Mouse (Mus musculus) stomach, embryonic 16.5 days (tissue): Measurements from ENCODE around the gene Gm49320. TPM values are rescaled to one million over a fixed set of nuclear protein-coding genes. Genes with fewer than 3 reads are reported as not detected.
"Not testable (repeated sequence)": the region's sequence is repeated elsewhere in the genome, so short reads cannot be mapped to it uniquely, and the experiment has no call there.

ENCODE experiments used
- ATAC-seq: fragments of 200-750 bp; cut with Nextera tagmentation; 2 replicates; pipeline ENCODE4 v1.8.0; 2017; ENCODE audit warnings: moderate number of reproducible peaks, moderate TSS enrichment; ENCODE audit not compliant: insufficient read depth, low FRiP score
- H3K27ac ChIP-seq: fragments of 300-500 bp; sonication (generic); 2 replicates; pipeline ENCODE4 v1.5.1; 2014; ENCODE audit warnings: low read length
- H3K27me3 ChIP-seq: fragments of 300-500 bp; sonication (generic); 2 replicates; pipeline ENCODE4 v1.6.1; 2014; ENCODE audit warnings: low read length, control low read depth, mixed read lengths; ENCODE audit not compliant: control insufficient read depth, insufficient read depth
- H3K36me3 ChIP-seq: fragments of 300-500 bp; sonication (generic); 2 replicates; pipeline ENCODE4 v1.6.1; 2014; ENCODE audit warnings: low read length; ENCODE audit not compliant: control insufficient read depth, insufficient read depth
- H3K4me1 ChIP-seq: fragments of 300-500 bp; sonication (generic); 2 replicates; pipeline ENCODE4 v1.6.1; 2014; ENCODE audit warnings: low read length, control low read depth, mixed read lengths; ENCODE audit not compliant: control insufficient read depth, insufficient read depth
- H3K4me2 ChIP-seq: fragments of 300-500 bp; sonication (generic); 2 replicates; pipeline ENCODE4 v1.6.1; 2014; ENCODE audit warnings: low read depth, low read length, mixed read lengths
- H3K4me3 ChIP-seq: fragments of 300-500 bp; sonication (generic); replicated peaks from 2 replicates; pipeline ENCODE4 v1.5.1; 2014; ENCODE audit warnings: mild to moderate bottlenecking, low read length
- H3K9ac ChIP-seq: fragments of 300-500 bp; sonication (generic); 2 replicates; pipeline ENCODE4 v1.6.1; 2014; ENCODE audit warnings: low read length
- H3K9me3 ChIP-seq: fragments of 300-500 bp; sonication (generic); replicated peaks from 2 replicates; pipeline ENCODE4 v1.6.1; 2016; ENCODE audit warnings: low read length, control low read depth; ENCODE audit not compliant: control insufficient read depth
- WGBS: fragments of 180-500 bp; shearing (Covaris S2); extraction: QIAGEN DNeasy Blood & Tissue Kit; methylation state at CpG from one replicate; pipeline ENCODE4 v1.1.7; 2014; 5-methylcytosine and 5-hydroxymethylcytosine counted together
- polyA plus RNA-seq: library from polyadenylated mRNA; unstranded; fragments of >200 nt; fragmentation: Nextera tagmentation; extraction: Ambion mirVana; gene quantifications from 2 replicates; pipeline ENCODE4 v1.2.1, GENCODE M21; 2015

Gene Gm49320
- polyA plus RNA-seq, 1 experiment from 2014 or later: 0.79 TPM

DNA sequence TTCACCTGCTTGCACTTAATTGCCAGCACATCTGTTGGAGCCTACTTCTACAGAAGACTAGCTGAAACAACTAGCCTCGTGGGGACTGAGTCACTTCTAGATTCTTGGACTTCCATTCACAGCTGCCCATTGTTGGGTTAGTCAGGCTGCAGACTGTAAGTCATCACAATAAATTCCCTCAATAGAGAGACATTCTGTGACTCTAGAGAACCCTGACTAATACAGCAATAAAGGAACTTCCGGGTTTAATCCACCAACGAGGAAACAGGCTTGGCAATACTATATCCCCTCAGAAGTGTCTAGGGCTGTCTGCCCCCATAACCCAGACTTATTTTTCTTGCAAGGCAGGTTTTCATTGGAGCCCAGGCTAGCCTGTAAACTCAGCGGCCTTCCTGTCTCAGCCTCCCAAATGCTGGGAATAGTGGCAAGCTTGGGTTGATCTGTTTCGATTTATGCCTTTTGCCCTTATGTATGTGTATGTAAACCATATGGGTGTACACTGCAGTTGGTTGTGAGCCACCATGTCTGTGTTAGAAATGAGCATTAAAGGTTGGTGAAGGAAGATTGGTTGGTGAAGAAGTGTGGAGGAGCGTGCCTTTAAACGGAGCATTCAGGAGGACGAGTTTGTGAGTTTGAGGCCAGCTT lies 13.6 kb downstream of the Gm49320 start:
- ATAC-seq: no peak
- no peaks in the 10 kb centered on the region for H3K9me3 ChIP-seq
- peak overlapping the region; percentile 96 for H3K9ac ChIP-seq
- H3K4me2 ChIP-seq: peak overlapping the region; percentile 81
- peaks cover 12% of the 10 kb centered on the region for H3K4me1 ChIP-seq
- H3K4me3 ChIP-seq: peak overlapping the region; percentile 93
- peaks cover 5% of the 10 kb centered on the region for H3K36me3 ChIP-seq
- peak overlapping the region; percentile 58; the same call in 1 of the 2 replicates for H3K27ac ChIP-seq
- no peaks in the 10 kb centered on the region for H3K27me3 ChIP-seq
- WGBS: 40% methylated on average over 8 of the region's 8 CpGs

DNA sequence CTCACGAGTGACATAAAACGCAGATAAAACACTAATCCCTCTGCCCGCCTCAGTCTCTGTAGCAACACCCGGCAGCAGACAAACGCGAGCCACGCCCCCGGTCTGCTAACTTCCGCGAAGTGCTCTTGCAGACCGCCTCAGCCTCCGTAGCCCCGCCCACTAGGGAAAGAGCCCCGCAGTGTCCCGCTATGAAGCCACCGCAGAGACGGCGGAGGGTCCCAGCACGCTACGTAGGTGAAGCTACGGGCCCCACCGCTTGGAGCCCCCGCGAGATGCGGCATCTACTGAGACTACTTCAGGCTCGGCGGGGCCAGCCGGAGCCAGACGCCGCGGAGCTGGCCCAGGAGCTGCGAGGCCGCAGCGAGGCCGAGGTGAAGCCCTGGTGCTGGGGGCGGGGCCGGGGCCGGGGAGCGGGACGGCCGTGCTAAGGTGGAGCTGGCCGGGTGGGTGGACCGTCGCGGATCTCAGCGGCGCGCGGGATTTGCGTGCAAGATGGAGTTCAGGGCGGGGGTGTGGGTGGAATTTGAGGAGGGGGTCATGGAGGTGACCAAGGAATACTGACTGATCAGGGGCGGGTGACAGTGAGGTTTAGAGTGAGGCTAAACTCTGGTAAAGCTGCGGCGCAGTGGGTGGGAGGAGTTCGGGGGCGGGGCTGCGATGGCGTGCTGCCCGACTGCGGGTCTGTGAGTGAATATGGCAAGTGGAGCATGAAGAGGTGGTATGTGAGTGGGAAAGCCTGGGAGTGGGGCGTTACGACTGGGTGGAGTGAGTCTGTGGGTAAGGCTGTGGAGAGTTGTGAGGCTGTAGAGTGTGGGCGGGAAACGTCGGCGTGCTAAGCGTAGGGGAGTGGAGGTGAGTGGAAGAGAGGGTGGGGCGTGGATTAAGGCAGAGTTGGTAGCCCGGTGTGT lies 14.5 kb downstream of the Gm49320 start, which contains the start of gene Snapc2:
TSS of gene Snapc2 (plus strand) at position 147 of the 908 bp plus-strand sequence.
- Histone ChIP-seq H3K36me3 (peaks cover 5% of the 10 kb centered on the region), H3K4me2 (peak within 1 kb of the TSS; percentile 81), H3K27me3 (no peaks in the 10 kb centered on the region), H3K9ac (peak within 1 kb of the TSS; percentile 96), H3K9me3 (no peaks in the 10 kb centered on the region), H3K4me3 (peak within 1 kb of the TSS; percentile 93), H3K27ac (peak within 1 kb of the TSS; percentile 91), H3K4me1 (peaks cover 18% of the 10 kb centered on the region)
- under 1% methylated on average over 69 of the region's 69 CpGs for WGBS
- ATAC-seq: peak; percentile 92

DNA sequence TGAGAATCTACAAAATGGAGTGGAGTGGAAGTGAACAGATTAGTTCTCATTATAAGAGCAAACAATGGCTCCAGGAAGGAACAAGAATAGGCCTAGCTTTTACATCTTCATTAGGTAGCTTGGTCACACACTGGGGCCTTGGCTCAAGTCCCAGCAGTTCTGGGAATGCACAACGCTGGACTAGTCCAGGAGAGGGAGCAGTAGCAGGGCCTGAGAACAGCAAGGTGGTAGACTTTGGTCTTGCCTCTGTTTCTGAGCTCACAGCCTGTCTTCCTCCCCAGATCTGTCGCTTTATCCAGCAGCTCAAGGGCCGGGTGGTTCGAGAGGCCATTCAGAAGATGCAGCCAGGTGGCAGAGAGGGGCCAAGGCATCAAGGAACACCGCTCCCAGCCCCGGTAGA lies 15.3 kb downstream of the Gm49320 start:
- H3K27ac ChIP-seq: peak overlapping the region; percentile 91
- 0 out of 2 replicates have a peak overlapping the region, but pooled peaks have one; percentile 46 for H3K9ac ChIP-seq
- peaks cover 19% of the 10 kb centered on the region for H3K4me1 ChIP-seq
- WGBS: 61% methylated on average over 6 of the region's 6 CpGs
- ATAC-seq: no peak
- no peaks in the 10 kb centered on the region for H3K27me3 ChIP-seq
- peak overlapping the region; percentile 81 for H3K4me2 ChIP-seq
- H3K36me3 ChIP-seq: peaks cover 5% of the 10 kb centered on the region
- H3K4me3 ChIP-seq: peak overlapping the region; percentile 93
- H3K9me3 ChIP-seq: no peaks in the 10 kb centered on the region

DNA sequence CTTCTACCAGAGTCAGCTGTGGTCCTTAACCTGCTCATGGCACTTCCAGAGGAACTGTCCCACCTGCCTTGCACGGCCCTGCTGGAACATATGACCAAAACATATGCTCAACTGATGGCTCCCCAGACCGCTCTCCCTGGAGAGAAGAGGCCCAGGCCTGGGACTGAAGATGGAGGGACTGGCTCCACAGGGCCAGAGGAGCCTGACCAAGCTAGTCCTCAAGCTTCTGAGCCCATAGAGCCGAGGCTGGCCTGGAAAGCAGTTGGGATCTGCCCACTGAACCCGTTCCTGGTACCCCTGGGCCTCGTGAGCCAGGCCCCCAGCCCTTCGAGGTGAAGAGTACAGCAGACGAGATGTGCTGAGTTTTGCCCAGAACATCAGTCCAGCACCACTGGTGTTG lies 16.8 kb downstream of the Gm49320 start:
- not testable (repeated sequence) for ATAC-seq, H3K27ac ChIP-seq, H3K36me3 ChIP-seq, H3K9me3 ChIP-seq, H3K4me2 ChIP-seq, H3K27me3 ChIP-seq, H3K4me3 ChIP-seq, H3K9ac ChIP-seq
- H3K4me1 ChIP-seq: peaks cover 26% of the 10 kb centered on the region
- WGBS: 81% methylated on average over 7 of the region's 7 CpGs

DNA sequence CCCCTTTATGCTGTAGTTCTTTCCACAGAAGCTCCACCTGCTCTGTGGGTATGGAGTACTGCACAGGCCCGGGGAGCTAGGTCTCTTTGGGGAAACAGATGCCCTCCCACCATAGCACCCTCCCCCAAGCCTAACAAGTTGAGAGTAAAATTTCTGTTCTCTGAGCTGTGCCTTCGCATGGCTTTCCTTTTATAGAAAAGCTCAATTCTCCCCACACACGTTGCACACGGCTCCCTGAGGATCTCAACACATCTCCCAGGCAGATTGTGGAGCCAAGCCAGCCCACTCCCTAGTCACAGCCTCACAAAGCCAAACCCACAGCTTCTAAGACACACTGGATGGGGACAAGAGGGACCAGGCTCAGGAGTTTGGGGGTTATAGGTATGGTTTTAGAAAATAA lies 18.2 kb downstream of the Gm49320 start:
- H3K4me2 ChIP-seq: no peak overlapping the region

DNA sequence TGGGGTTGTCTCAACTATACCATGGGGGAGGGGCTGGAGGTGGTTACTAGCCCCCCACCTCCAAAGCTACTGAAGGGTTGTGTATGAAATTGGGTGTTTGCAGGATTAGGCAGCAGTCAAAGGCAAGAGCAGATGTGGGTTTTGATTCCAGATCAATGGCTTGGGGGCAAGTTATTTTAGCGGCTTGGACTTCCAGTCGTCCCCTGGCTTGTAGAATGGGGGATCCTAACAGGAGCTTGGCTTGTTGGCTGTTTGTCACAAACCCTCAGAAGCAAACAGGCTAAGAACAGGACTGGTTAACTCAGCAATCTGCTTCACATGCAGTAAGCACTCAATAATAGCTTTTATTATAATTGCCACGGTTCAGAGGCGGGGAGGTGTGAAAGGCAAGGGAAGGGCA lies 18.7 kb downstream of the Gm49320 start:
- ATAC-seq: no peak
- H3K4me1 ChIP-seq: peaks cover 24% of the 10 kb centered on the region
- H3K4me2 ChIP-seq: 0 out of 2 replicates have a peak overlapping the region, but pooled peaks have one; percentile 91
- H3K27ac ChIP-seq: peak overlapping the region; percentile 78
- H3K27me3 ChIP-seq: no peaks in the 10 kb centered on the region
- H3K36me3 ChIP-seq: peaks cover 9% of the 10 kb centered on the region
- peak overlapping the region; percentile 80 for H3K9ac ChIP-seq
- H3K4me3 ChIP-seq: no peak overlapping the region
- H3K9me3 ChIP-seq: no peaks in the 10 kb centered on the region
- WGBS: 79% methylated on average over 4 of the region's 4 CpGs

More for the DNA sequence above, 18.2 kb downstream of the Gm49320 start:
- H3K27me3 ChIP-seq: no peaks in the 10 kb centered on the region
- H3K36me3 ChIP-seq: peaks cover 9% of the 10 kb centered on the region
- peak overlapping the region; percentile 78 for H3K27ac ChIP-seq
- H3K9me3 ChIP-seq: no peaks in the 10 kb centered on the region
- no peak overlapping the region for H3K4me3 ChIP-seq
- no peak for ATAC-seq
- H3K9ac ChIP-seq: peak overlapping the region; percentile 80
- 46% methylated on average over 4 of the region's 4 CpGs for WGBS
- peaks cover 26% of the 10 kb centered on the region for H3K4me1 ChIP-seq

DNA sequence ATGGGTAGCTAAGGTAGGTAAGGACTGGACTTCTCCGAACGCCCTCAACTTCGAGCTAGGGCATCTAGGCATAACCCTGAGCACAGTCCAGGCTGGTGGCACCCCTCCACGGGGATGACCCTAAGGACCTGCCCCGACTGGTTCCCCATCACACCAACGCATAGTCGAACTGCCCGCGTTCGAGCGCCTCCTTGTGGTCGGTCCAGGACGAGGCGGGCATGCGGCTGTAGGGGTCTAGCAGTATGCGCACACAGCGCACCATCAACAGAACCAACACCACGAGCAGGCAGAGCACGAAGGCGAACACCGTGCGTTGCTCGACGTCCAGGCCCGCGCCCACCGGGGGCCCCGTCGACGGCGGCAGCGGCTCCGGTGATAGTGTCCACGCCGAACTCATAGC lies 19.6 kb downstream of the Gm49320 start:
- Histone ChIP-seq H3K9ac (peak overlapping the region; percentile 80), H3K36me3 (peaks cover 9% of the 10 kb centered on the region), H3K4me3 (peak overlapping the region; percentile 79), H3K9me3 (no peaks in the 10 kb centered on the region), H3K27ac (peak overlapping the region; percentile 78), H3K4me1 (peaks cover 21% of the 10 kb centered on the region), H3K27me3 (no peaks in the 10 kb centered on the region), H3K4me2 (peak overlapping the region; percentile 91)
- WGBS: 3% methylated on average over 33 of the region's 35 CpGs
- peak; percentile 48 for ATAC-seq

DNA sequence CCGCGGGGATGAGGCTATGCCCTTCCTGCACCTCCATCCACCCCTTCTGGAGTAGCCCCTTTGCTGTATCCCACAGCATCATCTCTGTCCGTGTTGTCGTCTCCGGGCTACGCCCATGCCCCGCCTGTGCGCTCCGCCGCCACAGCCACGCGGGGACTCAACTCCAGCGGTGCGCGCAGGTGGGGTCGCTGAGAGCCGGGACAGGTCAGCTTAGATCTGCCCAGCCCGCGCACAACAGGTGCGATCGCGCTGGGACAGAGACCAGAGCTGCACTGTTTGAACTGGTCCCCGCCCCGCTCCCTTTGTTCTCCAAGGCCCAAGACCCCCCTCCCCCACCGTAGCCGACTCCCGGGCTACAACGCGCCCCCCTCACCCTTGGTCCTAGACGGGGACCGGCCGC lies 20.0 kb downstream of the Gm49320 start:
- 0% methylated on average over 31 of the region's 32 CpGs for WGBS
- Histone ChIP-seq H3K4me2 (peak overlapping the region; percentile 91), H3K4me1 (peaks cover 20% of the 10 kb centered on the region), H3K27ac (peak overlapping the region; percentile 78), H3K9ac (peak overlapping the region; percentile 80), H3K9me3 (no peaks in the 10 kb centered on the region), H3K36me3 (peaks cover 13% of the 10 kb centered on the region), H3K4me3 (peak overlapping the region; percentile 79), H3K27me3 (no peaks in the 10 kb centered on the region)
- ATAC-seq: peak; percentile 63
